Mouse (Mus musculus): ENCODE data around the gene Majin.

The Majin gene

GRCm38 (mm10) chr19:6184131-6184530 lies at the start of gene Majin:
TSS of gene Majin (plus strand) at chr19:6184388.
- DNase-seq (ENCODE audit: low read depth, low spot score), result no peak

DNA sequence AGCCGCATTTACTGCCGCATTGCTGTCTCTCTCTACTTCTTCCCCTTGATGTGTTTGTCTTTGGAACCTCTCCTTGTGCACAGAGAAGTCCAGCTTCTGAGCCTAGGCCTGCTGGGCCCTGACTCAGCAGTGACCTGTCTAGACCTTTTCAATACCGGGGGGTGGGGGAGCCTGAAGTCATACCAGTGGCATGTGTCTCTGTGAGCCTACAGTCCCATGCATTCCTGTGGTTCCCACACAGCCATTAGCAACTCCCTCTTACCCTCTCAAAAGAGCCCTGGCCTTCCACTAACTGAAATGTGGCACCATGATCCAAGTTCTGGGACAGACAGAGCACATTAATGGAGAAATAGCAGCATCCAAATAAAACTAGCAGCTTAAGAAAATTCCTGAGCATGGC lies 47.8 kb upstream of the Majin start:
- no peak for DNase-seq (ENCODE audit: low read depth, low spot score)

DNA sequence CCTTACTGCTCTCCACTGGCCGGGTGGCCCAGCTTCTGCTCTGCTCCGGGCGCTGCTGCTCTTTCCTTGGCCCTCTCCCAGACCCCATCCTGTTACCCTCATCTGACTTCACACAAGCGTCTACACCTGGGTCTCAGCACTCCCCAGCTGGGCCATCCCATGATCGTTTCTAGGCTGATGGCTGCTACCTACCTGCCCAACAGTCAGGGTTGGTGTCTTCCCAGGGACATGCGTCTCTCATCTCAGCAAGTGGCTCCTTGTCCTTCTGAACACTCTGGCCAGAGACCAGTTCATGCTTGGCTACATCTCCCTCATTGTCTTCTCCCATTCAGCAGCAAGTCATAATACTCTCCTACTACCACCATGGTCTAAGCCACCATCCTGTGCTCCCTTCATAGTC lies 44.5 kb upstream of the Majin start:
- no peak for DNase-seq (ENCODE audit: low read depth, low spot score)

- DNase-seq (ENCODE audit: low read depth, low spot score), result no peak
These were observed 43.9 kb upstream of the Majin start for GRCm38 (mm10) chr19:6140374-6140677.

- peak; percentile 89 for DNase-seq (ENCODE audit: low read depth, low spot score)
These were observed 43.4 kb upstream of the Majin start, which contains the start of gene Batf2 for GRCm38 (mm10) chr19:6140678-6141393. TSS of gene Batf2 (plus strand) at chr19:6140983.

DNA sequence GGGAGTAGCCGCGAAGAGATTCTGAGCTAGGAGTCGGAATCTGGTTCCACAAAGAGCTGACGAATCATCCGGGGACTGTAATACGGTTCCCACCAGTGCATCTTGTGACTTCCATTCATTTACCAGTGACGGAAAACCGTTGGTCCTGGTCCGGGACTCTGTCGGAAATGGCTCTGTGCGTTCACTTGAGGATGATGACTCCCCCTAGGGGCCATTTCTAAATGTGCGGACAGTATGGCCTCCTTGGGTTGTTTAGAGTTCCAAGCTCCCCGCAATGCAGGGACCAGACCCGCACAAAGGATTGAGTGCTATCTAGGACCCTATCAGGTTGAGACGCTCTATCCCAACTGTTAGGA lies 42.8 kb upstream of the Majin start, which contains the start of gene Arl2:
Gene Arl2, minus strand, starts transcription at position 155 of the 356 bp plus-strand sequence.
- peak; percentile 85 for DNase-seq (ENCODE audit: low read depth, low spot score)

DNA sequence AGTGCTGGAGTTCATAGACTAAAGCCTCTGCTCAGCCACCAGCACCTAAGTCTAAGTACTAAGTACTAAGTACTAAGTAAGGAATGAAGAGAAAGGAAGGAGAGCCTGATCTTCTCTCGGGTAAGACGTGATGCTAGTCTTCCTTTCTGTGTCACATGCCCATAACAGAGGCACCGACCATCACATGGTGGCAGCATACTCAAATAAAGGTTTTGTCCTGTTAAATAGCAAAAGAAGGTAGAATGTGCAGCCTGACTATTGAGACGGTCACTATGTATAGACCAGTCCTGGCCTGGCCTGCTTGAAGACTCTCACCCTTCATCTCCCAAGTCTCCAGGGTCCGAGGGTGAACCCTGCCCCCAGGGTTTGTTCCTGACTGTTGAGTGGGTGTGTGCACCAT lies 39.3 kb upstream of the Majin start:
- no peak for DNase-seq (ENCODE audit: low read depth, low spot score)

- no peak for DNase-seq (ENCODE audit: low read depth, low spot score)
These were observed 29.0 kb upstream of the Majin start for GRCm38 (mm10) chr19:6155174-6155573.

- DNase-seq (ENCODE audit: low read depth, low spot score), result no peak
These were observed 27.8 kb upstream of the Majin start for GRCm38 (mm10) chr19:6156372-6156771.

GRCm38 (mm10) chr19:6157220-6157619 lies 27.0 kb upstream of the Majin start:
- no peak for DNase-seq (ENCODE audit: low read depth, low spot score)

- no peak for DNase-seq (ENCODE audit: low read depth, low spot score)
These were observed 20.2 kb upstream of the Majin start for GRCm38 (mm10) chr19:6163872-6164547.

DNA sequence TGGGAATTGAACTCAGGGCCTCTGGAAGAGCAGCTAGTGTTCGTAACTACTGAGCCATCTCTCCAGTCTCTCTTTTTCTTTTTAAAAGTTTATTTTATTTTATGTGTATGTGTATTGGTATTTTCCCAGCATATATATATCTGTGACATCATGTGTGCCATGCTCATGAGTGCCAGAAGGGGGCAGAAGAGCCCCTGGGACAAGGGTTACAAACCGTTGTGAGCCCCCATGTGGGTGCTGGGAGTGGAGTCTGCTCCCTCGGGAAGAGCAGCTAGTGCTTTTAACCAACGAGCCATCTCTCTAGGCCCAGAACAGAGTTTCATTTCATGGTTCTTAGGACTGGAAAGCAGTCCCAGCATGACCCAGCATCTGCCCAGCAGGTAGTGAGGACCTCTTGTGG lies 17.4 kb upstream of the Majin start:
- no peak for DNase-seq (ENCODE audit: low read depth, low spot score)

DNA sequence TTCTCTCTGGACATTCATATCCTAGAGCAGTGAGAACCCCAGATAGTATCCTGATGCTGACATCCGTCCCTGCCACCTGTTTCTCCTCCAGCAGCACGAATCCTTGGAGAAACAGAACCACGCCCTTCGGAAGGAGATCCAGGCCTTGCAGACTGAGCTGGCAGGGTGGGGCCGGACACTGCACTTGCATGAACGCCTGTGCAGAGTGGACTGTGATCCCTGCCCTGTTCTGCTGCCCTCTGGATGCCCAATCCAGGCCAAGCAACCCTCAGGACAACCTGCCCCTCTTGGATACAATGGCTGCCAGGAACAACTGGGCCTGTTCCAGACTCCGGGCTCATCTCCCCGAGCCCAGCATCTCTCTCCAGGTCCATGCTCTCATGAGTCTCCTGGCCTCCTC lies 13.0 kb upstream of the Majin start:
- DNase-seq (ENCODE audit: low read depth, low spot score), result no peak

GRCm38 (mm10) chr19:6174771-6175170 lies 9.4 kb upstream of the Majin start:
- no peak for DNase-seq (ENCODE audit: low read depth, low spot score)

DNA sequence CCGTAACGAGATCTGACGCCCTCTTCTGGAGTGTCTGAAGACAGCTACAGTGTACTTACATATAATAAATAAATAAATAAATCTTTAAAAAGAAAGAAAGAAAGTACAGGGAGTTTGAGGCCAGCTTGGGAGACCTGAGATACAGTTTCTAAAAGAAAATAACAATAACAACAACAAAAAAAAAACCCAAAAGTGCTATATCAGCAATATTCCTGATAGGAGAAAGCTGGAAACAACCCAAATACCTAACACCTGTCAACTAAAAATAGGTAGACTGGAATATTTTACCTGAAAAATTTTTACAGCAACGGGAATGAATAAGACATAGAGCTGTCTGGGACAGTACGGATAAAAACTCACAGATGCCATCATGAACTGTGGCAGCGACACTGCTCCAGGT lies 5.4 kb upstream of the Majin start:
- no peak for DNase-seq (ENCODE audit: low read depth, low spot score)

DNA sequence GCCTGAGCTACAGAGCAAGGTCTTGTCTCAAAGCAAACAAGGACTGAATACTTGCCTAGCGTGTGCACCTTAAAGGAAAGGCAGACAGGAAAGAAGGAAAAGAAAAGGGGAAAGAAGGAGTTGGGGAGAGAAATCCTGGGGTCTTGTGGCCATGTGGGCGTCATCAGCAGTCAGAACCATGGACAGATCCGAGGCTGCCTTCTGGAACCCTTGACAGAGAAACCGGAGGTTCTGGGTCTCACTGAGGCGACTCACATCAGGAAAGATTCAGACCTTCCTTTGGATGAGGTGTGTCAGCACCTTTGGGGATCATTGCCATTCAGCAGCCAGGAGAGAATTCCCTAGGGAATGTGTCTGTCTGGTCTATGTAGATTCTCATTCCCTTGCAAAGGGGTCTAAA lies 2.6 kb upstream of the Majin start:
- DNase-seq (ENCODE audit: low read depth, low spot score), result no peak

GRCm38 (mm10) chr19:6182534-6182933 lies 1.7 kb upstream of the Majin start:
- no peak for DNase-seq (ENCODE audit: low read depth, low spot score)

- DNase-seq (ENCODE audit: low read depth, low spot score), result no peak
These were observed 20.1 kb downstream of the Majin start for GRCm38 (mm10) chr19:6204265-6204664.

- DNase-seq (ENCODE audit: low read depth, low spot score), result no peak
These were observed 22.5 kb downstream of the Majin start for GRCm38 (mm10) chr19:6206716-6207115.

- DNase-seq (ENCODE audit: low read depth, low spot score), result no peak
These were observed 32.0 kb downstream of the Majin start for GRCm38 (mm10) chr19:6216046-6216705.

GRCm38 (mm10) chr19:6218606-6219005 lies 34.4 kb downstream of the Majin start:
- no peak for DNase-seq (ENCODE audit: low read depth, low spot score)

DNA sequence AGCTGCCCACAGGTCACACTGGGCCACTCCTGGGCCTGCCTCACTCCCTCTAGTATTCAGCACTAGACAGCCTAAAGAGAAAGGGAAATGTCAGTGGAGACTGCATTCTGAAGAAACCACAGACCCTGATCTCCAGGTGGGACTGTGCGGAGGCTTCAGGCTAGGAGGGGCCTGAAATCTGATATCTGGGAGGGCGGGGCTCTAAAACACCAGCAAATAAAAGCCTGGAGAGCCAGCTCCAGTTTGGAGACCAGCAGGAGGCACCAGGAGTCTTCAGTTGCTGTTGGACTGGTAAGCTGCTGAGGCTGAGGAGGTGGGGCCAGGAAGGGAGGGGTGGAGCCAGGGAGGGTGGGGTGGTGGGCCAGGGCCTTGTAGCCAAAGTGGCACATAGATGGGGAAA lies 41.9 kb downstream of the Majin start, which contains the start of gene Gpha2:
Gene Gpha2, plus strand, starts transcription at position 246 of the 400 bp plus-strand sequence.
- no peak for DNase-seq (ENCODE audit: low read depth, low spot score)

- no peak for DNase-seq (ENCODE audit: low read depth, low spot score)
These were observed 42.6 kb downstream of the Majin start for GRCm38 (mm10) chr19:6226763-6227162.

All from c-Kit-negative CD71-positive TER-119-positive erythroid progenitor cells, embryonic 14.5 days (primary cell).